Mouse (Mus musculus) MEL (cell line): Measurements from ENCODE around the gene Neto2.

ENCODE experiments used
- BHLHE40 ChIP-seq: IDR thresholded peaks from 2 replicates; pipeline ENCODE4 v1.6.1; 2012; ENCODE audit warnings: low read depth, mild to moderate bottlenecking, inconsistent platforms, low read length, improper control_type of control experiment, borderline replicate concordance
- CHD2 ChIP-seq: IDR thresholded peaks from 2 replicates; pipeline ENCODE4 v1.6.1; 2011; ENCODE audit warnings: low read length, improper control_type of control experiment
- CTCF ChIP-seq, 3 experiments: IDR thresholded peaks in 2 of 3; conservative IDR thresholded peaks in 1 of 3; 2 replicates each; pipeline ENCODE4 v1.5.1; 2011 to 2012; ENCODE audit warnings: low read length in 3 of 3, low read depth in 2 of 3, mild to moderate bottlenecking in 2 of 3, improper control_type of control experiment in 1 of 3, inconsistent platforms in 1 of 3, mixed read lengths in 1 of 3, moderate library complexity in 1 of 3; ENCODE audit not compliant: control insufficient read depth in 1 of 3, insufficient read depth in 1 of 3, poor library complexity in 1 of 3, severe bottlenecking in 1 of 3
- E2F4 ChIP-seq: IDR thresholded peaks from 2 replicates; pipeline ENCODE4 v1.6.1; 2011; ENCODE audit warnings: low read depth, low read length, improper control_type of control experiment, borderline replicate concordance
- KAT2A ChIP-seq: conservative IDR thresholded peaks from 2 replicates; pipeline ENCODE4 v1.6.1; 2012; ENCODE audit warnings: low read depth, low read length, improper control_type of control experiment, inconsistent platforms
- MEF2A ChIP-seq: IDR thresholded peaks from 2 replicates; pipeline ENCODE4 v1.6.1; 2014; ENCODE audit warnings: low read depth, mild to moderate bottlenecking, inconsistent platforms, low read length, improper control_type of control experiment; ENCODE audit not compliant: poor library complexity, insufficient replicate concordance, severe bottlenecking; ENCODE audit errors: extremely low read depth
- POLR2A ChIP-seq, 2 experiments: IDR thresholded peaks; 2 replicates each; pipeline ENCODE4 v1.6.1; 2011 to 2012; ENCODE audit warnings: low read length in 2 of 2, mild to moderate bottlenecking in 2 of 2, control low read depth in 1 of 2, improper control_type of control experiment in 1 of 2, low read depth in 1 of 2, moderate library complexity in 1 of 2; ENCODE audit not compliant: control insufficient read depth in 1 of 2, insufficient read depth in 1 of 2, poor library complexity in 1 of 2
- SMC3 ChIP-seq: IDR thresholded peaks from 2 replicates; pipeline ENCODE4 v1.6.1; 2011; ENCODE audit warnings: low read depth, low read length, improper control_type of control experiment
- TCF12 ChIP-seq: IDR thresholded peaks from 2 replicates; pipeline ENCODE4 v1.6.1; 2014; ENCODE audit warnings: low read depth, mild to moderate bottlenecking, inconsistent platforms, low read length, improper control_type of control experiment, moderate library complexity
- UBTF ChIP-seq: IDR thresholded peaks from 2 replicates; pipeline ENCODE4 v1.6.1; 2012; ENCODE audit warnings: low read depth, mild to moderate bottlenecking, inconsistent platforms, low read length, improper control_type of control experiment, moderate library complexity, borderline replicate concordance; ENCODE audit not compliant: insufficient read depth
- ZC3H11A ChIP-seq: IDR thresholded peaks from 2 replicates; pipeline ENCODE4 v1.6.1; 2012; ENCODE audit warnings: low read depth, mild to moderate bottlenecking, inconsistent platforms, low read length, improper control_type of control experiment
- ZKSCAN1 ChIP-seq: IDR thresholded peaks from 2 replicates; pipeline ENCODE4 v1.6.1; 2012; ENCODE audit warnings: low read depth, mild to moderate bottlenecking, inconsistent platforms, low read length, improper control_type of control experiment, moderate library complexity
- ZNF384 ChIP-seq: IDR thresholded peaks from 2 replicates; pipeline ENCODE4 v1.6.1; 2012; ENCODE audit warnings: low read depth, mild to moderate bottlenecking, inconsistent platforms, low read length, improper control_type of control experiment

- TF ChIP-seq SMC3, result no peak
- no peak for TF ChIP-seq UBTF
- TF ChIP-seq KAT2A, result no peak
- TF ChIP-seq ZC3H11A, result no peak
- no peak for TF ChIP-seq ZNF384
- no peak for TF ChIP-seq ZKSCAN1
- TF ChIP-seq CTCF (IDR thresholded peaks at IDR 0.05 in 2 of 3, conservative IDR thresholded peaks at IDR 0.05 in 1 of 3; ENCODE audit: control insufficient read depth in 1 of 3, insufficient read depth in 1 of 3, low read depth in 2 of 3, low read length in 3 of 3, poor library complexity in 1 of 3, severe bottlenecking in 1 of 3), result no peak
- TF ChIP-seq POLR2A (IDR thresholded peaks at IDR 0.05; ENCODE audit: control insufficient read depth in 1 of 2, insufficient read depth in 1 of 2, low read depth in 1 of 2, low read length in 2 of 2, poor library complexity in 1 of 2), result no peak
- no peak for TF ChIP-seq TCF12
- no peak for TF ChIP-seq E2F4
- no peak for TF ChIP-seq BHLHE40
- no peak for TF ChIP-seq MEF2A
- TF ChIP-seq CHD2, result no peak
Observed at GRCm38 (mm10) chr8:85730545-85730944, 29.8 kb upstream of the Neto2 start.
